Mouse (Mus musculus) liver, postnatal 0 days (tissue): ENCODE data around the gene Pxdn.

Source experiments
- CTCF ChIP-seq: sonication (generic); IDR thresholded peaks from 2 replicates; pipeline ENCODE4 v1.5.1; 2016; ENCODE audit warnings: antibody characterized with exemption, low read depth
- EP300 ChIP-seq: IDR thresholded peaks from 2 replicates; pipeline ENCODE4 v1.6.1; 2016; ENCODE audit warnings: antibody characterized with exemption, low read depth, mild to moderate bottlenecking

GRCm38 (mm10) chr12:29939261-29939671 lies 1.9 kb downstream of the Pxdn start:
- no peak for TF ChIP-seq CTCF
- no peak for TF ChIP-seq EP300
